Mouse (Mus musculus) cortical plate, adult 2 months (tissue): ENCODE measurements around the gene Gm28041. TPM values are rescaled to one million over a fixed set of nuclear protein-coding genes. Genes with fewer than 3 reads are reported as not detected.
A peak's percentile ranks its signal among the peaks of the same experiment; 100 is the strongest.
"Not testable (repeated sequence)": the region's sequence is repeated elsewhere in the genome, so short reads cannot be mapped to it uniquely, and the experiment has no call there.

Experiments
- H3K27ac ChIP-seq: fragments of 200-500 bp; 2 replicates; pipeline ENCODE4 v1.5.1; 2012; ENCODE audit warnings: low read length, control low read depth, inconsistent platforms; ENCODE audit not compliant: insufficient read depth
- H3K4me1 ChIP-seq: fragments of 200-500 bp; 2 replicates; pipeline ENCODE4 v1.6.1; 2011; ENCODE audit warnings: low read length; ENCODE audit not compliant: control insufficient read depth, insufficient read depth
- H3K4me3 ChIP-seq: fragments of 200-500 bp; 2 replicates; pipeline ENCODE4 v1.5.1; 2011; ENCODE audit warnings: mild to moderate bottlenecking, low read length, control low read depth; ENCODE audit not compliant: insufficient read depth
- CTCF ChIP-seq: fragments of 200-500 bp; IDR thresholded peaks from 2 replicates; pipeline ENCODE4 v1.5.1; 2011; ENCODE audit warnings: mild to moderate bottlenecking, control low read depth, low read length; ENCODE audit not compliant: insufficient read depth; ENCODE audit errors: extremely low read depth
- POLR2A ChIP-seq: fragments of 200-500 bp; IDR thresholded peaks from 2 replicates; pipeline ENCODE4 v1.6.1; 2011; ENCODE audit warnings: mild to moderate bottlenecking, low read length, control low read depth; ENCODE audit not compliant: insufficient read depth; ENCODE audit errors: extremely low read depth
- polyA plus RNA-seq: library from polyadenylated mRNA; depleted of rRNA; stranded (reverse); fragments of >200 nt; gene quantifications from 2 replicates; pipeline ENCODE4 v1.2.3, GENCODE M21; 2012; rRNA removed

Gm28041 gene
- polyA plus RNA-seq = 0.15 and 0.44 TPM in 2 replicates

DNA sequence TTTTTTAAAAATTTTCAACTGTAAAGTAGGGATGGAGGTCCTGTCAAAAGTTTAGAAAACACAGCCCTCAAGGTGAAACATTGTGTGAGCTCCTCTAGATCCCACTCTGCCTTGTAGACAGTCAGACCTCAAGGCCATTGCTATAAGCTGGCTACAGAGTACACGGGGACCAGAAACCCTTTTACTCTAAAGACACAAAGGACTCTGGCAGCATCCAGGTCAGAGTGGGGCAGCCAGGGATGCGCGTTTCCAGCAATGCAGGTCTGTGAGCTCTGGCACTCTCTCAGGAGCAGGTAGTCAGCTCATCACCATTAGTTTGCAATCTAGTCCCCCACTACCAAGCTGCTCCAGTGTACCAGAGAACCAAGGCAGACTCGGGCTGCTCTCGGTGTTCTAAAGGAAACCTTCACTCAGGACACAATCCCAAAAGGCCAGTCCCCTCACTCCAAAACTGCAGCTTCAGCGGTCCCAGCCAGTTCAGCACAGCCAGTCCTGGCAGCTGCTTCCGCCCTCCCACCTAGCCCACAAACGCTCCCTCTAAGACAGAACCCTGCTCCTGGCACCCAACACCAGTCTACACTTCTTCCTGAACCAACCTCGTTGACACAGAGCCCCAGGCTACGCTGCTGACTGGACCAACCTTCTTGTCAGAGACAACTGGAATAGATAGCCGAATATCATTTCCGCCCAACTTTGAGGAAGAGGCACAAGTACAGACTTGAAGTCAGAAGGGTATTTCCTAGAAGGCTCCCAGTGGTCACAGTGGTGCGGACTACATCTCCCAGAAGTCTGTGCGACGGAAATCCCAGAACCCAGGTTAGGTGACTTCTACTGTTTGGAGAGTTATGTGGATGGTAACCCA lies at the start of gene Gm28041, which contains the start of gene Zfp456:
Gm28041 (minus strand) TSS at position 684 of the 862 bp plus-strand sequence.
Zfp456 (minus strand) TSS at position 761 of the 862 bp plus-strand sequence.
- not testable (repeated sequence) for H3K27ac ChIP-seq, H3K4me1 ChIP-seq
- H3K4me3 ChIP-seq = peak within 1 kb of the TSS; percentile 47

GRCm38 (mm10) chr13:67422532-67422931 lies 47.0 kb upstream of the Gm28041 start:
- not testable (repeated sequence) for H3K4me3 ChIP-seq, H3K4me1 ChIP-seq, H3K27ac ChIP-seq

DNA sequence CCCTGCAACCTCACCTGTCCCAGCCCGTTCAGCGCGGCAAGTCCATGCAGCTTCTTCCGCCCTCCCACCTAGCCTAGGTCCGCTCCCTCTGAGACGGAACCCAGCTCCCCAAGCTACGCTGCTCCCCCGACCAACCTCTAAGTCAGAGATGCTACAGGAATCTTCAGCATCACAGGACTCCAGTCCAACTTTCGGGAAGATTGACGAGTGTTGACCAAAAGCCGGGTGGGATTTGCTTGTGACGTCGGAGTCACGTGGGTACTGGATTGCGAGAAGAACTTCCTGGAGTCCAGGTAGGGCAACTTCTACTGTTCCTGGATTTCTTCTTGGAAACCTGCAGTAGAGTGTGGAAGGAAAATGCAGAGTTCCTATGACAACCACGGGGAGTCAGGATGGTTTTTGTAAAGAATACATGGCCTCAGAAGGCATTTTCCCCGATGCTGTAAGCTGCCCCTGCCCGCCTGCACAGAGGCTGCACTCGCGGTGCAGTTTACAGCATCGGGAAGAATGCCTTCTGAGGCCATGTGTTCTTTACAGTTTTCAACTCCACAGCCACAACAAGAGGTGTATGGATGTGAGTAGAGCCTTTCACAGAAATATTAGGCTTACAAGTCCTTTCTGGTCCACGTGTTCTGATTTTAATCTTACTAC lies 45.8 kb upstream of the Gm28041 start, which contains the start of gene Zfp459:
Zfp459 (minus strand) TSS at position 212 of the 651 bp plus-strand sequence.
- H3K27ac ChIP-seq = no peak within 1 kb of the TSS
- no peaks in the 10 kb centered on the region; the same call in 1 of the 2 replicates for H3K4me1 ChIP-seq
- TF ChIP-seq POLR2A = no peak
- TF ChIP-seq CTCF = no peak
- peak within 1 kb of the TSS; percentile 81 for H3K4me3 ChIP-seq

DNA sequence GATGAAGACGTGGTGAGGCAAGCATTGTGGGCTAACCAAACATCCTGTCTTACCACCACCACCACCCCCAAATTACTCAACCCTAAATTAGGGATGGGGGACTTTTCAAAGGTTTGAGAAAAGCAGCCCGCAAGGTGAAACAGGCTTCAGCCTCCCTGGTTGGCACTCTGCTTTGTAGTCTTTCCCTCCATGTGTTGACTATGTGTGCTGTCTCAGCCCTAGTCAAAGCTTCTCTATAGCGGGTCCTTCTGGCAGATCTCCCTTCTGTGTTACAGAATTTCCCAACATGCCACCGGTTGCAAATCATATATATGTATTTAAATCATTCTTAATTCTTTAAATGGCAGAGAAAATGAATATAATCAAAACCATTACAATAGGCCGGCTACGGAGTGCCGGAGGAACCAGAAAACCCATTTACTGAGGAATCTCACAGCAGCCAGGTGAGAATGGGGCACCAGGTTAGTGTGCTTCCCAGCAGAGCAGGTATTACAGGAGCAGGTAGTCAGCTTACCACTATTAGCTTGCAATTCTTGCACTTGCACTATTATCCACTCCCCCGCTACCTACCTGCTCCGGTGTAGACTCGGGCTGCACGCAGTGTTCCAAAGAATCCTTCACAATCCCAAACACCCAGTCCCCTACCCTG lies 45.1 kb upstream of the Gm28041 start:
- Histone ChIP-seq H3K4me1 (no peaks in the 10 kb centered on the region; the same call in 1 of the 2 replicates), H3K27ac (no peak overlapping the region), H3K4me3 (peak overlapping the region; percentile 81)
- TF ChIP-seq POLR2A (no peak), CTCF (no peak)

DNA sequence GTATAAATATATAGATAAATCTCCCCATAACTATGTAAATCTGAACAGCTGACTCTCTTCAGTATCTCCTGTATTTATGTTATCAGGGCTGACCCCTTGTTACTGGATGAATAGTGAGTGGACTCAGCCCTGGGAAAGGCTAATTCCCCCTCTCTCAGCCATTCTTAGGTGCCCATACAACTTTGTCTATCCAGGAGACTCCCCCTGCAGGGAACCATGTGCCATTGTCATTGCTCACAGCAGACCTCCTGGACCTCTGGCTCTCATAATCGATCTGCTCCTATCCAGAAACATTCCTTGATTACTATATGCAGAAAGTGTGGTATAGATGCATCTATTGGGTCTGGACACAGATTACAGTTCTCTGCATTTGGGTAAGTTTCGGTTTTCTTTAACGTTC lies 41.3 kb upstream of the Gm28041 start:
- Histone ChIP-seq H3K27ac (no peak overlapping the region), H3K4me3 (no peak overlapping the region), H3K4me1 (no peaks in the 10 kb centered on the region; the same call in 1 of the 2 replicates)
- no peak for TF ChIP-seq POLR2A
- TF ChIP-seq CTCF = no peak

- TF ChIP-seq POLR2A = no peak
- no peak for TF ChIP-seq CTCF
- Histone ChIP-seq H3K4me1 (no peaks in the 10 kb centered on the region; the same call in 1 of the 2 replicates), H3K27ac (no peak overlapping the region), H3K4me3 (no peak overlapping the region)
Observed at GRCm38 (mm10) chr13:67415759-67416158, 40.2 kb upstream of the Gm28041 start.

DNA sequence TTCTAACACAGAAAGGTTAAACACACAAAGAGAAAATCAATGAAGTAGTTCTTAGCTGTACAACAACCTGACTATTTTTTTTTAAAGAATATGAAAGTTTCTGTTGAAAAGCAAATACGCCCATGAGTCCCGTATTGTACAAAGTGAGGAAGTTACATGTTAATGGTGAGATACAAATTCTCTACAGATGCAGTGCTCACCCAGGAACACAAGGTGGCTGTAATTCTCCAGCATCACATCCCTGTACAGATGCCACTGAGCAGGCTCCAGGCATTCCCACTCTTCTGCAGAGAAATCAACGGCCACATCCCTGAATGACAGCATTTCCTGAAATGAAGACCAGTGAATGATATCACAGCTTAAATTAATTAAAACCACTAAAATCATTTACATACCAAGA lies 38.1 kb upstream of the Gm28041 start:
- not testable (repeated sequence) for H3K4me3 ChIP-seq, H3K4me1 ChIP-seq, H3K27ac ChIP-seq
- peak; percentile 26; the same call in 1 of the 2 replicates for TF ChIP-seq CTCF

DNA sequence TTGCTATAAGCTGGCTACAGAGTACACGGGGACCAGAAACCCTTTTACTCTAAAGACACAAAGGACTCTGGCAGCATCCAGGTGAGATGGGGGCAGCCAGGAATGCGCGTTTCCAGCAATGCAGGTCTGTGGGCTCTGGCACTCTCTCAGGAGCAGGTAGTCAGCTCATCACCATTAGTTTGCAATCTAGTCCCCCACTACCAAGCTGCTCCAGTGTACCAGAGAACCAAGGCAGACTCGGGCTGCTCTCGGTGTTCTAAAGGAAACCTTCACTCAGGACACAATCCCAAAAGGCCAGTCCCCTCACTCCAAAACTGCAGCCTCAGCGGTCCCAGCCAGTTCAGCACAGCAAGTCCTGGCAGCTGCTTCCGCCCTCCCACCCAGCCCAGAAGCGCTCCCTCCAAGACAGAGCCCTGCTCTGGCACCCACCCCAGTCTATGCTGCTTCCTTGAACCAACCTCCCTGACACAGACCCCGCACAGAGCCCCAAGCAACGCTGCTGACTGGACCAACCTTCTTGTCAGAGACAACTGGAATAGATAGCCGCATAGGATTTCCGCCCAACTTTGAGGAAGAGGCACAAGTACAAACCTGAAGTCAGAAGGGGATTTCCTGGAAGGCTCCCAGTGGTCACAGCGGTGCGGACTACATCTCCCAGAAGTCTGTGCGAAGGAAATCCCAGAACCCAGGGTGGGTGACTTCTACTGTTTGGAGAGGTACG lies 23.8 kb upstream of the Gm28041 start, which contains the start of gene Zfp429:
Zfp429 (minus strand) TSS at position 637 of the 721 bp plus-strand sequence.
- H3K4me3 ChIP-seq = peak within 1 kb of the TSS; percentile 81
- not testable (repeated sequence) for H3K27ac ChIP-seq, H3K4me1 ChIP-seq

DNA sequence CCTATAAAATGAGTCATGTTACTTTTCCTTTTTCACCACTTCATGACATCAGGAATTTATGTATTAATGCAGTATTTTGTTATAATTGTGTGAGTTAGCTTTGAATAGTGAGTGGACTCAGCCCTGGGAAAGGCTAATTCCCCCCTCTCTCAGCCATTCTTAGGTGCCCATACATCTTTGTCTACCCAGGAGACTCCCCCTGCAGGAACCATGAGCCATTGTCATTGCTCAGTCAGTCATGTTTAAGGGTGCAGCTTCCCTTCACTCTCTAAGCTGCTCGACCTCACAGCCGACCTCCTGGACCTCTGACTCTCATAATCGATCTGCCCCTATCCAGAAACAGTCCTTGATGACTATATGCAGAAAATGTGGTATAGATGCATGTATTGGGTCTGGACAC lies 722 bp upstream of the Gm28041 start:
- H3K27ac ChIP-seq, H3K4me1 ChIP-seq, H3K4me3 ChIP-seq: not testable (repeated sequence)
